Mouse (Mus musculus) hindbrain, embryonic 12.5 days (tissue): Measurements from ENCODE around the gene Gm12166. TPM values are rescaled to one million over a fixed set of nuclear protein-coding genes. Genes with fewer than 3 reads are reported as not detected.

Source experiments
- ATAC-seq: fragments of 200-750 bp; cut with Nextera tagmentation; 2 replicates; pipeline ENCODE4 v1.8.0; 2017; ENCODE audit warnings: moderate TSS enrichment; ENCODE audit not compliant: low FRiP score
- H3K27ac ChIP-seq: fragments of 300-500 bp; sonication (generic); 2 replicates; pipeline ENCODE4 v1.5.1; 2016; ENCODE audit warnings: mild to moderate bottlenecking
- H3K27me3 ChIP-seq: fragments of 300-500 bp; sonication (generic); 2 replicates; pipeline ENCODE4 v1.6.1; 2016; ENCODE audit warnings: mild to moderate bottlenecking
- H3K36me3 ChIP-seq: fragments of 300-500 bp; sonication (generic); 2 replicates; pipeline ENCODE4 v1.6.1; 2016; ENCODE audit warnings: mild to moderate bottlenecking
- H3K4me1 ChIP-seq: fragments of 300-500 bp; sonication (generic); 2 replicates; pipeline ENCODE4 v1.6.1; 2016
- H3K4me2 ChIP-seq: fragments of 300-500 bp; sonication (generic); replicated peaks from 2 replicates; pipeline ENCODE4 v1.6.1; 2016; ENCODE audit warnings: mild to moderate bottlenecking
- H3K4me3 ChIP-seq: fragments of 300-500 bp; sonication (generic); 2 replicates; pipeline ENCODE4 v1.5.1; 2016; ENCODE audit warnings: mild to moderate bottlenecking
- H3K9ac ChIP-seq: fragments of 300-500 bp; sonication (generic); 2 replicates; pipeline ENCODE4 v1.6.1; 2016; ENCODE audit warnings: mild to moderate bottlenecking, moderate library complexity
- H3K9me3 ChIP-seq: fragments of 300-500 bp; sonication (generic); replicated peaks from 2 replicates; pipeline ENCODE4 v1.6.1; 2016; ENCODE audit warnings: mild to moderate bottlenecking
- WGBS: fragments of 180-500 bp; shearing (Covaris S2); methylation state at CpG from one replicate; pipeline ENCODE4 v1.1.7; 2016; 5-methylcytosine and 5-hydroxymethylcytosine counted together
- microRNA-seq: library from miRNA; unstranded; fragments of <30 nt; microRNA quantifications from one replicate; pipeline ENCODE4, GENCODE M21; 2017
- polyA plus RNA-seq: library from polyadenylated mRNA; unstranded; fragments of >200 nt; fragmentation: Nextera tagmentation; extraction: Ambion mirVana; gene quantifications from 2 replicates; pipeline ENCODE4 v1.2.1, GENCODE M21; 2016

Gm12166 gene
- polyA plus RNA-seq, 1 experiment from 2014 or later = 2.7 TPM

DNA sequence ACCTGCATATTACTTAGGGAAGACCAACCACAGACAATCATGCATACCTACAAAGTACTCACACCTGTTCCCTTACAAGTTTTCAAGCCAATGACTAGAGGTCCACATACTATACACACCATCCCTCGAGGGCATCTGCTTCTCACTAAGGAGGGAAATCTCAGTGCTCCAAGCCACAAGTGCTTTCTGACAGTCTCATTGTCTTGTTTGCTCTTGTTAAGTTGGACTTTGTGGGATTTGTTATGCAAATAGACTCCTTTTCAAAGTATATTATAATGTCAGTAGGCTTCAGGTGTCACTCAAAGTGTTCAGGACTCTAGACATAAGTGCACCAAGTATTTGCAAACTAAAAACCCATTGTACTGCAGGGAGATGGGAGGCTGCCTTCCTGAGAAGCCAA lies 31.9 kb downstream of the Gm12166 start:
- Histone ChIP-seq H3K4me2 (no peak overlapping the region), H3K36me3 (no peaks in the 10 kb centered on the region), H3K4me3 (no peak overlapping the region), H3K9me3 (no peaks in the 10 kb centered on the region), H3K27me3 (no peaks in the 10 kb centered on the region), H3K4me1 (no peaks in the 10 kb centered on the region), H3K9ac (no peak overlapping the region), H3K27ac (no peak overlapping the region)
- ATAC-seq = no peak
- WGBS = 70% methylated on average over 1 of the region's 1 CpGs

DNA sequence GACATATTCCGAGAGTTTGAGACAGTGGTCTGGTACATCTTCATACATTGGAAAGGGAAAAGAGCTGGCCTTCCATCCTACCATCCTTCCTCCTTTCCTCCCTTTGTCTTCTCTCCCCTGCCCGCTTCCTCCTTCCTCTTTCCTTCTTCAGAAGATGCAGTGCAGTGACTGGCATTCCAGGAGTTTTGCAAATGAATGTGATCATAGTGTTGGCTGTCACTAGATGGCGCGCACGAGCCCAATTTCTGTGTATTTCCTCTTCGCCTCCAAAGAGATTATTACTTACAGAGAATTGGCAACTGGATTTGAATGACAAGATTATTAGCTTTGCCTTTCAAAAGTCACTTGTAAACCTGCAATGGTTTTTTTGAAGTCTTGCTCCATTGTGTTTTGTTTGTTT lies 36.1 kb downstream of the Gm12166 start:
- Histone ChIP-seq H3K4me1 (no peaks in the 10 kb centered on the region), H3K9me3 (no peaks in the 10 kb centered on the region), H3K4me2 (no peak overlapping the region), H3K36me3 (no peaks in the 10 kb centered on the region), H3K4me3 (no peak overlapping the region), H3K9ac (no peak overlapping the region), H3K27me3 (no peaks in the 10 kb centered on the region), H3K27ac (no peak overlapping the region)
- ATAC-seq = no peak
- WGBS = 23% methylated on average over 6 of the region's 6 CpGs

Small RNA genes within 50 kb of the gene (microRNA-seq; reads per million reads assigned to microRNA genes)
- gene Mir8100 = not detected

Other genes with a start within 250 kb of the Gm12166 start
- 82.3 and 92.2 TPM in 2 replicates for gene Clint1, start 200.3 kb downstream of the Gm12166 start, polyA plus RNA-seq
- 16.9 and 17.3 TPM in 2 replicates for gene Lsm11, start 107.4 kb downstream of the Gm12166 start, polyA plus RNA-seq
- 11.9 and 14.7 TPM in 2 replicates for gene Thg1l, start 96.8 kb downstream of the Gm12166 start, polyA plus RNA-seq
- 0.14 and 0.25 TPM in 2 replicates for gene Sox30, start 72.0 kb downstream of the Gm12166 start, polyA plus RNA-seq
- gene Adam19, start 3.7 kb upstream of the Gm12166 start, polyA plus RNA-seq = 17.3 and 18.4 TPM in 2 replicates
- gene Nipal4, start 114.2 kb upstream of the Gm12166 start, polyA plus RNA-seq = 0.72 and 0.90 TPM in 2 replicates
- gene Fndc9, start 183.2 kb upstream of the Gm12166 start, polyA plus RNA-seq = 1.1 TPM in 2 replicates